Mouse (Mus musculus) 3T3-L1 (cell line): ENCODE measurements at regions not wholly inside any gene's neighbourhood (a gene's known extent, or its start where the extent isn't known, plus 50 kb on each side); places are given as distances from the start of the nearest gene placed in this dataset.

ENCODE experiments used
- DNase-seq: peaks from one replicate; pipeline ENCODE4 v3.0.0-alpha.2; 2015; ENCODE audit warnings: low read depth, low spot score

DNA sequence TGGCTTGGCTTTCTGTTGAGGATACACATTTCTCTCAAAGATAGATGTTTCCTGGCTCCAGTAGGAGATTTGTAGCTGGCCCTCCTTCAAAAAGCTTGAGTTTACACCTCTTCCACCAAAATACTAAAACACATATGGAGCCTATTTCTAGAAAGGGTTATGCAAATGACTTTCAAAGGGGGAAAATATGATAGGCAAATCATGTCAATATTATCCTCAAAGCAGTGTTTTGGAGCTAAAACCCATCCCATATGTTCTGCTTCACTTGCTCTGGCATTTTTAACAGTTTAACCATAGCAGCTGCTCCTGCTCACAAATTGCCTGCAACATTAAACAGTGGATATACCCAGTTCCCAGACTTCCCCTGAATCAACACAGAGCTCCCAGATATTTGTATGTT is 525.5 kb upstream of the Pappa start:
- no peak for DNase-seq

GRCm38 (mm10) chr4:64599222-64599621 is 524.8 kb upstream of the Pappa start:
- peak; percentile 34 for DNase-seq

DNA sequence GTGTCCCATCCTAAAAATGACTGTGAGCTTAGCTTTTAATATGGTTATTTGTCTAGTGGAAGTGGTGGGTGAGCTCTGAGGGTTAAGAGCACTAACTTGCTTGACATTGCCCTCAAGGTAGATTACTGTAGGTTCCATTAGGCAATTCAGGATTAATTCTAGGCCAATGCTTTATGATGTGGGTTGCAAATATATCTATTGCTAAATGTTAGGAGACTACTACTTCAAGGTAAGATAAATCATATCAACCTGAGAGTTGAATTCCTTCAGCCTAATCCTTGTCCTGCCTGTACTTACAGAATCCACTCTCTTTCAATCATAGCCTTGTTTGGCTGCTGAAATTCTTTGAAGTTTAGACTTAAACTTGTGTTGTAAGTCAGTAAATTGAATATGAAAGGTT is 501.2 kb upstream of the Pappa start:
- no peak for DNase-seq

GRCm38 (mm10) chr4:64632189-64632588 is 491.8 kb upstream of the Pappa start:
- DNase-seq = no peak

DNA sequence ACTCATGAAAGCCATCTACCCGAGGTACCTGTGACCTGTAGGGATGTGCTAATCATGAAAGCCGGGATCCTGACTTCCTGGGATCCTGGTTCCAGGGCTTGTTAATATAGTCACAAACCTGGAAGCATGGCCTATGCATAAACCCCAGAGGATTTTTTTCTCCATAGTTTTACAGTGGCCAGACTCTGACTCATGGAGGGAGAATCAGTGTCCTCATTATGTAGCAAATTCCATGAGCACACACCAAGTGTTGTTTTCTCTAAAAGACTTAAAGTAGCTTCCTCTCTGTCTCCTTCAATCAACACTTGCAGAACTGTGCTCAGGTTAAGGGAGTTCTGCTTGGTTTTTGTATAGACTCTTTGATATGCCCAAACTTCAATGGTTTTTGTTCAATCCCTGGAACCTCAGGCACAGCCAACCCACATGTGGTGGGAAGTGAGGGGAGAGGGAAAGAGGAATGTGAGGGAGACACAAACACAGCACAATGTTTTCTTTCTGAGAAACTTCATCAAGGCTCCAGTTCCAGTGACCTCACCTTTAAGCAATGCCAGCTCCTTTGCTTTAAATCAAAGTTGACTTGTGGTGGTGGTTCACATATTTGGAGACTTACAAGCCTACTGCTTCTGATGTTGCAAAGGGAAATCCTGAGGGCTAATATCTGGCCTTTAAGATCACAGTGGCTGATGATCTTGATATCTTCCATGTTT is 488.6 kb upstream of the Pappa start:
- peak; percentile 93 for DNase-seq

DNA sequence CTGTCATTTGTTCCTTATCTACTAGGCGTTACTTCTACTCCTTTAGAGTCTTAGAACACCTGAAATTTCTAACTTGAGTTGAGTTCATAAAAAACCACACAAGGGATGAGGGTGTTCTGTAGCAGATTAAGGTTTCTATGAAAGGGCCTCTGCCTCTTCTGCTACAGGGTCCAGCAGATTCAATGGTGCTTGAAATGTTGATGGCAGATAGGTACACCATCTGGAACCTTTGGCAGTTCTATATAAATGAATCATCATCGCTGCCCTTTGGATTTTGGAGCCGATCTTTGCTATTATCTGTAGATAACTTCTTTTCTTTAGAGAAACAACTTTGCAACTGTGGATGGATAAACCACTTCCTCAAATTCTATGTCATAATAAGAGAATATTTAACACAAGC is 483.9 kb upstream of the Pappa start:
- DNase-seq = no peak

- DNase-seq = peak; percentile 52
Observed at GRCm38 (mm10) chr4:64640976-64641375, 483.0 kb upstream of the Pappa start.

- DNase-seq = no peak
Observed at GRCm38 (mm10) chr4:64645141-64645540, 478.8 kb upstream of the Pappa start.

- no peak for DNase-seq
Observed at GRCm38 (mm10) chr4:64654157-64654556, 469.8 kb upstream of the Pappa start.

DNA sequence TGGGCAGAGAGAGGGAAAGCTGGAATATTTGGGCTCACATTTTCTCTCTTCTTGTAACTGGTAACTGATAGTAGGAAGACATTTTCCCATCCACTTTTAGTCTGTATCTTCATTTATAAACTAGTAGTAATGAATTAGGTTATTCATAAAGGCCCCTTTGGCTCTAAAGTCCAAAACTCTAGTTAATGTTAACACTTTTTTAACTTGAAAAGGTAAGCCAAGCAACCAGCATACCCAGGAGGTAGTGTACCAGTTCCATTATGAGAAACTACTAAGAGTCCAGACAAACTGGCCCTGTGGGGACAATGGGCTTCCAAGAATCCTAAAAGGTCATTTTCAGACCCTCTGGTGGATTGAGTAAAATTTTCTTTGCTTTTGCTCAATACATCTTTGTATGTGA is 468.4 kb upstream of the Pappa start:
- DNase-seq = no peak

- DNase-seq = no peak
Observed at GRCm38 (mm10) chr4:64663722-64664121, 460.3 kb upstream of the Pappa start.

- DNase-seq = peak; percentile 46
Observed at GRCm38 (mm10) chr4:64667998-64668397, 456.0 kb upstream of the Pappa start.

- DNase-seq = peak; percentile 9
Observed at GRCm38 (mm10) chr4:64669722-64670121, 454.3 kb upstream of the Pappa start.

- DNase-seq = no peak
Observed at GRCm38 (mm10) chr4:64676438-64676837, 447.5 kb upstream of the Pappa start.

- DNase-seq = no peak
Observed at GRCm38 (mm10) chr4:64676881-64677280, 447.1 kb upstream of the Pappa start.

- peak; percentile 25 for DNase-seq
Observed at GRCm38 (mm10) chr4:64684654-64685053, 439.3 kb upstream of the Pappa start.

DNA sequence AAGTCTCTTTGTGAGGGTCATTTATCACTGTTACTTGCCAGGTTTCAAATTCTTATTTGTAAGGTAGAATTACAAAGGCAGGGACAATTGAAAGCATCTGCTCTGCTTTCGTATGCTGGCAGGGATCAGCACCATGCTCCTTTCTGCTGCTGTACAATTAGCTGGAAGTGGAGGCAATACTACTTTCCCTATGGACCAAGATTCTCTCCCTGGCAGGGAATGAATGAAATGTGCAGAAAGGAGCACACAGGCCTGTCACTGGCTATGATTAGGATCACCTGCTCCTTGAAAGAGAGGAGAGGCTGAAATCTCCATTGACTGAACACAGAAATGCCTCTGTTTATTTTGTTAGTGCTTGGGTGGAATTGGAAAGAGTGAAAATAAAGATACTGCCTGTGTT is 427.8 kb upstream of the Pappa start:
- no peak for DNase-seq

- DNase-seq = no peak
Observed at GRCm38 (mm10) chr4:64723296-64723695, 400.7 kb upstream of the Pappa start.

DNA sequence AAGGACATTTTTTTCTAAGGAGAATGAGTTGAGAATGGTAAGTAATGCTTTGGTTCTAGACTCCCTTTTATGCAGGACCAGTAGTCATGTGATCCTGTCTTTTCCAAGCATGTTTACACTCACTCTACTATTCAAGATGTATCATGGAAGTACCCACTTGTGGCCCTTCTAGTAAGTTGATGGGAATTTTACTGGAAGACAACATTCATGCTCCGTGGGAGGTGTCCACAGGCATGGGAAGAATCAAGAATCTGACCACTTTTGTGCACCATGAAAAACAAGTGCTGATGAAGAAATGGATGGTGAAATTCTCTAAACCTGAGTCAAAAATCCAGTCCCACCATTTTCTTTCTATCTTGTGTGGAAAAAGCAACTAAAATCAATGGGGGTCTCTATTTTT is 399.1 kb upstream of the Pappa start:
- DNase-seq = no peak

DNA sequence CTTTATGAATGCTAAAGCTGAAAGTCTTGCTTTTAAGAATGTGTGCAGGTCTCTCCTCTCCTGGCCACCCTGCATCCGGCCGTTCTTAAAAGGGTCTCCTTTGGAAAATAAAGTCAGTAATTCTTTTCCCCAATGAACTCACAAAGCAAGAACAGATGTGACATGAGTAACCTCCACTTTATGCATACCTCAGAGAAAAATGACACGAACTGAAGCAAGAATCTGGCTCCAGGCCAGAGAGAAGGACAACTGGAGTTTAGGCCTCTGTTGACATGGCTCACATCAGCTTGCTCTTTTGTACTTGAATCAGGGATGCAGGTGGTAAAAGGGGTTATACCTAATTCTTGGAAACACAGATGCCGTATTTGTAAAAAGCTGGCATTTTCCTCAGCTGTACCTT is 368.0 kb upstream of the Pappa start:
- DNase-seq = peak; percentile 33

DNA sequence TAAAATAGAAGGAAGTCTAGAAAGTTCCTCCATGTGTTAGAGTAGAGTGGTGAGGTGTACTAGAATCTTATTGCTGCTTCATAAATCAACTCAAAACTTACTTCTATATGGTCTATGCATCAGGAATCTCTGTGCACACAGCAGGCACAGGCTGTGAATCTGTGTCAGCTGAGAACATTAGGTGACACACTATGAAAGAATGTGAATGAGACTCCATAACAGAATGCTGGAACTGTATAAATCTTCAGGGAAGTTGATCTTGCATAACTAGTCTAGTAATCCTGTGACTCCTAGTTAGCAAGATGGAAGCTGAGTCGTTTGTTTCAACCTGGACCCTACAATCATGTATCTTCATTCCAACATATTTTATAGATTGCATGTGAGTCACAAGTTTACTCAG is 355.4 kb upstream of the Pappa start:
- peak; percentile 75 for DNase-seq

- DNase-seq = peak; percentile 80
Observed at GRCm38 (mm10) chr4:64803886-64804285, 320.1 kb upstream of the Pappa start.

DNA sequence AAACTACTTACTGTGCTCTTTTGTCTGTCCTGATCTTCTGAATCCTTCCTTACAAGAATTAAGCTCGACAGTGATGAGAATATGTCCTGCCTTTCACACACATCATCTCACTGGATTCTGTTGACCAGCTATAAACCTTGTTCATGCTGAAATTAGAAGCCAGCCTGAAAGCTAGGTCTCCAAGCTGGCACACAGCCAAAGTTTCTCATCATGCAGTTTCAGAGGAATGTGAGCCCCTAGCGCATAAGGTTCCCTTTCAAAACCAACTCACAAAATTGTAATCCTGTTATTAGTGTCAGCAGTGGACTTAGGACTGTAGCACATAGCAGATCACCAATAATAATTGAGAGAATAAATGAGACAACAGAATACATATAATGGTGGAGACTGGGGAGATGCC is 319.0 kb upstream of the Pappa start:
- DNase-seq = peak; percentile 24

DNA sequence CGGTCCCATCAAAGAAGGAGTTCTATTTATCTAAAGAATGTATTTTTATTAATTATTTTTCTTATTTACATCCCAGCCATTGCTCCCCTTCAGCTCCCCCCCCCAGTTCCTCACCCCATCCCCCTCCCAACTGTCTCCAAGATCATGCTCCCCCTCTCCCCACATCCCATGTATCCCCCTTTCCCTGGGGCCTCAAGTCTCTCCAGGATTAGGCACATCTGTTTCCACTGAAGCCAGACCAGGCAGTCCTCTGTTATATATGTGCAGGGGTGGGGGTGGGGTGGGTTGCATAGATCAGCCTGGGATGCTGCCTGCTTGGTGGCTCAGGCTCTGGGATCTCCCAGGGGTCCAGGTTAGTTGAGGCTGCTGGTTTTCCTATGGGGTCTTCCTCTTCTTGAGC is 316.8 kb upstream of the Pappa start:
- DNase-seq = no peak
